Comparison of ENCODE assay signal across 10 mouse cellular contexts in the genomic region with DNA sequence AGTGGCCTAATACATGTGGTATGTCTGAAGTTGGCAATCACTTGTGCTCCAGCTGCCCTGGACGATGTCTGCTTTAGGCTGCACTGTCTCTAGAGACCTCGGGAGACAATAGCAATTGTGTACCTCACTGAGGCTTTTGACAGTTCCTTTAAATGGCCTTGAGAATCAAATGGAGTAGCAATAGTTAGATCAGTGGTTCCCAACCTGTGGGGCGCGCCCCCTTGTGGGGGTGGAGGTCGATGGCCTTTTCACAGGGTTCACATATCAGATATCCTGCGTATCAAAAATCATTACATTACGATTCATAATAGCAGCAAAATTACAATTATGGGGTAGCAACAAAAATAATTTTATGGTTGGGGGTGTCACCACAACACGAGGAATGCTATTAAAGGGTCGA. TPM values are rescaled to one million over a fixed set of nuclear protein-coding genes. Genes with fewer than 3 reads are reported as not detected.
DNase-seq lines count a peak whose midpoint lies in the region; ATAC-seq and TF ChIP-seq lines count a peak whose summit lies in the region.
"Had no signal": no experiment of that assay in that cellular context is flagged by ENCODE, and none has a peak within 500 bp of the region (broad histone marks: within the 10 kb centered on the region; RNA-seq: fewer than 3 reads in every experiment).

No protein-coding gene starts in this region.

- 44% methylated on average over 9 of the region's 9 CpGs for WGBS in forebrain, postnatal 0 days
- WGBS in forebrain, embryonic 13.5 days: 45% methylated on average over 9 of the region's 9 CpGs
- WGBS in cerebellum, adult 2 months: 38% methylated on average over 9 of the region's 9 CpGs
- 44% methylated on average over 9 of the region's 9 CpGs for WGBS in midbrain, embryonic 14.5 days

- H3K27ac ChIP-seq in forebrain, postnatal 0 days (ENCODE audit: low read depth, low read length): no peak overlapping the region
- no peak overlapping the region for H3K27ac ChIP-seq in forebrain, embryonic 13.5 days
- H3K27ac ChIP-seq in cerebellum, adult 2 months (ENCODE audit: insufficient read depth, low read length): no peak overlapping the region
- H3K27ac ChIP-seq in midbrain, embryonic 14.5 days (replicated peaks; ENCODE audit: low read depth, low read length): no peak overlapping the region

- DNase-seq in forebrain, postnatal 0 days: no peak
- DNase-seq in ovary, postnatal 14 days (ENCODE audit: low spot score): peak; percentile 0
- DNase-seq in ovary, adult 18-20 months (ENCODE audit: low spot score): no peak
- DNase-seq in cerebellum, adult 2 months: peak in 1 of 2 experiments; percentile 27
- DNase-seq in midbrain, embryonic 14.5 days: peak; percentile 55
- no peak for DNase-seq in urinary bladder, postnatal 4 days (ENCODE audit: low spot score in 2 of 2)

- H3K4me3 ChIP-seq in forebrain, postnatal 0 days (ENCODE audit: low read depth, low read length): no peak overlapping the region
- no peak overlapping the region for H3K4me3 ChIP-seq in forebrain, embryonic 13.5 days
- no peak overlapping the region for H3K4me3 ChIP-seq in cerebellum, adult 2 months (replicated peaks; ENCODE audit: insufficient read depth, low read depth, low read length)
- no peak overlapping the region for H3K4me3 ChIP-seq in midbrain, embryonic 14.5 days (replicated peaks; ENCODE audit: low read depth, low read length)

- H3K9me3 ChIP-seq in forebrain, postnatal 0 days (ENCODE audit: low read length): no peaks in the 10 kb centered on the region
- no peaks in the 10 kb centered on the region for H3K9me3 ChIP-seq in forebrain, embryonic 13.5 days (replicated peaks)
- H3K9me3 ChIP-seq in midbrain, embryonic 14.5 days (ENCODE audit: control insufficient read depth, low read length): no peaks in the 10 kb centered on the region

- H3K9ac ChIP-seq in forebrain, postnatal 0 days: no peak overlapping the region
- H3K9ac ChIP-seq in forebrain, embryonic 13.5 days: no peak overlapping the region
- H3K9ac ChIP-seq in midbrain, embryonic 14.5 days (replicated peaks; ENCODE audit: low read length): no peak overlapping the region

- TF ChIP-seq CTCF in forebrain, postnatal 0 days (IDR thresholded peaks at IDR 0.05; ENCODE audit: low read depth): peak; percentile 47
- peak; percentile 41; the same call in 1 of the 2 replicates for TF ChIP-seq CTCF in cerebellum, adult 2 months (IDR thresholded peaks at IDR 0.05; ENCODE audit: borderline replicate concordance, insufficient read depth, low read depth, low read length)

- no peaks in the 10 kb centered on the region for H3K36me3 ChIP-seq in forebrain, postnatal 0 days (ENCODE audit: insufficient read depth)
- H3K36me3 ChIP-seq in forebrain, embryonic 13.5 days (ENCODE audit: poor library complexity, severe bottlenecking): no peaks in the 10 kb centered on the region
- H3K36me3 ChIP-seq in midbrain, embryonic 14.5 days (ENCODE audit: control insufficient read depth, insufficient read depth, low read length): no peaks in the 10 kb centered on the region

- no peak for ATAC-seq in forebrain, postnatal 0 days
- ATAC-seq in forebrain, embryonic 13.5 days: no peak
- ATAC-seq in hematopoietic stem cell, adult 5-6 weeks (replicated peaks in 1 of 2; ENCODE audit: insufficient read depth in 1 of 2, low FRiP score in 2 of 2, low TSS enrichment in 1 of 2, low read depth in 1 of 2, poor library complexity in 2 of 2, severe bottlenecking in 2 of 2): peak; percentile 37 to 69; a peak in 2 of 4 replicates
- ATAC-seq in midbrain, embryonic 14.5 days (ENCODE audit: low FRiP score, low TSS enrichment): no peak

- no peaks in the 10 kb centered on the region for H3K27me3 ChIP-seq in forebrain, postnatal 0 days (ENCODE audit: insufficient read depth, low read length)
- H3K27me3 ChIP-seq in forebrain, embryonic 13.5 days: no peaks in the 10 kb centered on the region
- H3K27me3 ChIP-seq in cerebellum, adult 2 months (ENCODE audit: control insufficient read depth, insufficient read depth, low read length): no peaks in the 10 kb centered on the region
- no peaks in the 10 kb centered on the region for H3K27me3 ChIP-seq in midbrain, embryonic 14.5 days (ENCODE audit: control insufficient read depth, insufficient read depth, low read length)

- TF ChIP-seq POLR2A in cerebellum, adult 2 months (IDR thresholded peaks at IDR 0.05; ENCODE audit: borderline replicate concordance, insufficient read depth, low read length): no peak

- H3K4me2 ChIP-seq in forebrain, postnatal 0 days (ENCODE audit: low read depth): no peak overlapping the region
- no peak overlapping the region for H3K4me2 ChIP-seq in forebrain, embryonic 13.5 days
- no peak overlapping the region for H3K4me2 ChIP-seq in midbrain, embryonic 14.5 days (ENCODE audit: low read length)

- no peaks in the 10 kb centered on the region for H3K4me1 ChIP-seq in forebrain, postnatal 0 days (ENCODE audit: insufficient read depth)
- peaks cover 5% of the 10 kb centered on the region; the same call in 1 of the 2 replicates for H3K4me1 ChIP-seq in forebrain, embryonic 13.5 days
- no peaks in the 10 kb centered on the region for H3K4me1 ChIP-seq in cerebellum, adult 2 months (ENCODE audit: control insufficient read depth, insufficient read depth, low read length)
- H3K4me1 ChIP-seq in midbrain, embryonic 14.5 days (ENCODE audit: control insufficient read depth, insufficient read depth, low read length): peaks cover 4% of the 10 kb centered on the region; the same call in 1 of the 2 replicates

RNA-seq across cellular contexts. Expression of a gene that starts 7.9 kb away (rescaled TPM):
- 52.2 and 87.1 TPM in 2 replicates for total RNA-seq in forebrain, postnatal 0 days (2014; rRNA removed)
- 41.2 and 53.9 TPM in 2 replicates for polyA plus RNA-seq in forebrain, postnatal 0 days (2015; fragmentation: Nextera tagmentation; extraction: Ambion mirVana)
- polyA plus RNA-seq in forebrain, embryonic 13.5 days (2015; fragmentation: Nextera tagmentation; extraction: Ambion mirVana): 45.3 and 48.5 TPM in 2 replicates
- 116 and 129 TPM in 2 replicates for polyA plus RNA-seq in cerebellum, adult 2 months (2012; rRNA removed)
- 7.2 and 11.5 TPM in 2 replicates for total RNA-seq in hematopoietic stem cell, adult 5-6 weeks (2017)
- polyA plus RNA-seq in midbrain, embryonic 14.5 days (2014; fragmentation: Nextera tagmentation; extraction: Ambion mirVana): 68.8 and 79.3 TPM in 2 replicates

RNA-seq across cellular contexts. Expression of a gene that starts 52.4 kb away (rescaled TPM):
- total RNA-seq in forebrain, postnatal 0 days (2014; rRNA removed): not detected in 2 replicates
- polyA plus RNA-seq in forebrain, postnatal 0 days (2015; fragmentation: Nextera tagmentation; extraction: Ambion mirVana): not detected in 2 replicates
- not detected in 2 replicates for polyA plus RNA-seq in forebrain, embryonic 13.5 days (2015; fragmentation: Nextera tagmentation; extraction: Ambion mirVana)
- polyA plus RNA-seq in cerebellum, adult 2 months (2012; rRNA removed): not detected in 2 replicates
- total RNA-seq in hematopoietic stem cell, adult 5-6 weeks (2017): not detected in 2 replicates
- not detected in 2 replicates for polyA plus RNA-seq in midbrain, embryonic 14.5 days (2014; fragmentation: Nextera tagmentation; extraction: Ambion mirVana)
- polyA plus RNA-seq: liver, embryonic 16.5 days; stomach, embryonic 16.5 days had no signal

Comparison
In these comparisons a context has a peak if more than half of its experiments do, and no peak if none do; other contexts are left out.
1. DNase-seq: peak in ovary, postnatal 14 days (single experiment) and midbrain, embryonic 14.5 days (single experiment); none in forebrain, postnatal 0 days (single experiment), ovary, adult 18-20 months (single experiment) and urinary bladder, postnatal 4 days (0 of 2).
2. ATAC-seq: peak in hematopoietic stem cell, adult 5-6 weeks (2 of 2); none in forebrain, postnatal 0 days (single experiment), forebrain, embryonic 13.5 days (single experiment) and midbrain, embryonic 14.5 days (single experiment).